Mouse (Mus musculus) natural killer cell, adult 2 months (primary cell): ENCODE measurements around the gene Prpsap2.
A peak's percentile ranks its signal among the peaks of the same experiment; 100 is the strongest.
"Not testable (repeated sequence)": the region's sequence is repeated elsewhere in the genome, so short reads cannot be mapped to it uniquely, and the experiment has no call there.

Source experiments
- DNase-seq, 2 experiments: peaks; one replicate each; pipeline ENCODE4 v3.0.0; 2022; ENCODE audit warnings: low spot score in 2 of 2

The Prpsap2 gene

GRCm38 (mm10) chr11:61761584-61762407, at the start of gene Prpsap2:
Gene Prpsap2 (minus strand): TSS chr11:61762088.
- DNase-seq, result peak; percentile 100

DNA sequence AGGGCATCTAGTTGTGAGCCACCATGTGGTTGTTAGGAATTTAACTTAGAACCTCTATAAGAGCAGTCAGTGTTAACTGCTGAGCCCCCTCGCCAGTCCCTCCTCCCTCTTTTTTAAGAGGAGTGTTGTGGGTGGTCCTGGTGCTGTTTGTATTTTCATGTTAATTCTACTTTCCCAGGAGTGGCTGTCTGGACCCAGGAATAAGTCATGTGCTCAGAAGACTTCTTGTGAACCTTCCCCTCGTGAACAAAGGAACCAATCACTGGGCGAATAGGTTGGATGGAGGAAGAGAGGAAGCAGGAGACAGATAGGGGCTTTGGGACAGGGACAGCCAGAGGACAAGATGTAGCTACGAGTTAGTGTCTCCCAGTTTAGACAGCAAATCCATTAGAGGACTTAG, 47.9 kb upstream of the Prpsap2 start:
- DNase-seq, result no peak

- no peak for DNase-seq
Observed at GRCm38 (mm10) chr11:61808551-61809117, 46.7 kb upstream of the Prpsap2 start.

DNA sequence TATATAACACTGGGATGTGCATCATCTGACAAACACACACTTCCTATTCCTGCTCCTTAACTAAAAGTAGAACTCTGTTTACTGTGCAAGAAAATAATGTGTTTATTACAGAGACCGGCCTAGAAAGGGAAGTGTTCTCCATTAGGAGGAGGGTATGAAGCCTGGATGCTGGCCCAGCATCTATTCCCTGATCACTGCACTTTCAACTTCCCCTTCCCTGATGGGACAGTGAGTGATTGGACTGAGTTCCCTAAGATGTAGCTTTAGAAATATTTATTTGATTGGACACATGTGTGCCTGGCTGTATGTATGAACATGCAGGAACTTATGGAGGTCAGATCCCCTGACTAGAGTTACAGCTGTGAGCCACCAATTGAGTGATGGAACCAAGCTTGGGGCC, 31.6 kb upstream of the Prpsap2 start:
- DNase-seq, result no peak

DNA sequence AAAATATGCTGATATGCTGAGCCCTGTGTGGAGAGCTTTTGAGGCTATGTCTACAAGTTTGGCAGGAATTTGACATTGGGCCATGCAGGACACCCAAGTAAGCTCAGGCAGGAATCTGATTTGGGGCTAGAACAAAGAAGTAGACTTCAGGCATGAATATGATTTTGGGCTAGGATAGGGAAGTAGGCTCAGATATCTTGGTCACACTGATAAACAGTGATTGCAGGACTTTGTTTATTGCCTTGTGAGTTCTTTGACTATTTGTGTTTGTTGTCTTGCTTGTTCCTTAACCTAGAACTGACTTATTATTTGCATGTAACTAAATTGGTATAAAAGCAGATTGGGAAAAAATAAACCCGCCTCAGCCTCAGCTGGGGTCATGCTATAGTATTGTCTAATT, 26.7 kb upstream of the Prpsap2 start:
- no peak for DNase-seq

- DNase-seq, result not testable (repeated sequence)
Observed at GRCm38 (mm10) chr11:61782526-61782925, 20.6 kb upstream of the Prpsap2 start.

DNA sequence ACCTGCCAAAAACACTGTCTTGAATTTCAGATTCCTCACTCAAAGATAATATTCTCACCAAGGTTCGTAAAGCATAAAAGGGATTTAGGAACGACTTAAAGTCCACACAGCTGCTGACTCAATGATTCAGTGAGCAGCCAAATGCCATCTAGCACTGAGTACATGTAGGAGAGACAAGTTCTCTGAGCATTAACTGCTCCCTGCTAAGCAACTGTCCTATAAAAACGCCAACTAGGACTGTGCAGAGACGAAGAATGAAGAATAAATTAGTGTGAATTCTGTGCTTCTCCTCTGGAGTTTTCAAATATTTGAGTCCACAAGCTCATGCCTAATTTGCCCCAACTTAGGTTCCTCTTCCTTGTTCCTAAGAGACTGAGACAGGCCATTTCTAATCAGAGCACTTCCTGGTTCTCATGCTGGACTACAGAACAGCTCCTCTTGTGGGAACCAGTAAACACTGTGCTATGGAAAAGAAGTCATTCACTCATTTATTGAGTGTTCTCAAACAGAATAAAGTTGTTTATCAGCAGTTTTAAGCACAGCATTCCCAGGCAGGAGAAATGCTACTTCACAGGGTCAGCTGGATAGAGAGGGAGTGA, 12.8 kb upstream of the Prpsap2 start:
- no peak for DNase-seq

GRCm38 (mm10) chr11:61760518-61760917, 1.4 kb downstream of the Prpsap2 start:
- DNase-seq, result peak; percentile 24 to 48

DNA sequence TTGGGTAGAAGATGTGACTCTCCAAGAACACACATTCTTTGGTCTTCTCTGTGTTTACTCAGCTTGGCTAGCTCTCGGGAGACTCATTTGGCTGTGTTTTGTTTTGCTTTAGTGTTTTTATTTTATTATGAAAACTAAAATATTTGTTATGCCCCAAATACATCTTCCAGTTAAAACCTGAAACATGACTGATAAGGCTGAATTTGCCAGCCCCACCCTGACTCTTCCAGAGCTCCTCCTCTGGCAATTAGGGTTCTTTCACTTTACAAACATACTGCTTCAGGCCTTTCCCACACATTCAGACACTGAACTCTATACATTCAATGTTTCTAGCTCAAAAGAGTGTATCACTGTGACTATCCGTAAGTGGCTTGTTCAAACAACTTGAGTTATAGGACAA, 4.7 kb downstream of the Prpsap2 start:
- no peak for DNase-seq

- DNase-seq, result no peak
Observed at GRCm38 (mm10) chr11:61751612-61752011, 10.3 kb downstream of the Prpsap2 start.

DNA sequence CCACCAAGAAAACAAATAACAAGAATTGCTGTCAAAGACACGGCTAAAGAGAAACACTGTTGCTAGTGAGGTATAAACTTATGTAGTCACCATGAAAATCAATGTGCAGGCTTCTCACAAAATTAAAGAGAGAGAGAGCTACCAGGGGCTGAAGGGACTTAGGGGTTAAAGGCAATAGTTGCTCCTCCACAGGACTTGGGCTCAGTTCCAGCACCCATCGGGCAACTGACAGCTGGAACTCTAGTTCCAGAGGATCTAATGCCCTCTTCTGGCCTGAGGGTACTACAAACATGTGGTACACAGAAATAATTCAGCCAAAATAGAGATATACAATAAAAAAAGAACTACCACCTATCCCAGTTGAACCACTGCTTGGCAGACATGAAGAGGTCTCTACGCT, 14.7 kb downstream of the Prpsap2 start:
- no peak for DNase-seq

DNA sequence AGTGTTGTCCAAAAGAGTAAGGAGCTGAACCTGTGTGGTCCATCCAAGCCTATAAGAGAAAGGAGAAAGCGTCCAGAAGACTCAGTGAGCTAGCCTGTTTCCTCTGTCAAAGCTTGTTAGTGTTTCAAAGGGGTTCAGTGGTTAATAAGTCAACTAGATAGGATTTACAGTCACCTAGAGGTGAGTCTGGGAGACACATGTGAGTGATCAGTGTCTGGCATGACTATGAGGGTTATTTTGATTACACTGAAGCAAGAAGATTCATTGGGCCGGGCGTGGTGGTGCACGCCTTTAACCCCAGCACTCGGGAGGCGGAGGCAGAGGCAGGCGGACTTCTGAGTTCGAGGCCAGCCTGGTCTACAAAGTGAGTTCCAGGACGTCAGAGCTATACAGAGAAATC, 16.1 kb downstream of the Prpsap2 start:
- no peak for DNase-seq

DNA sequence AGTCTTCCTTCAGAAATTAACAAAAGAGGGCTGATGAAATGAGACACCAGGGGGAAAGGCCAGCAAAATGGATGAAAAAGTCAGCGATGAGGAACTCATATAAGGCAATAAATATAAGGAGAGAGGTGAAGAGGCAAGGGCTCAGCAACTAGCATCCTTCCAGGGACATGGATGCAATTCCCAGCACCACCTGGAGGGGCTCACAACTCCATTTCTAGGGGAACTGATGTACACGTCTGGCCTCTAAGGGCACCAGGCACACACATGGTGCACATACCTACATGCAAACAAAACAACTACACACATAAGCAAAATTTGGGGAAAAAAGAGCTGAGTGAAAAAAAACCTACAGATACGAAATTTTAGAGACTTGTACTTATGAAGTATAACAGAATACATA, 17.4 kb downstream of the Prpsap2 start:
- no peak for DNase-seq

DNA sequence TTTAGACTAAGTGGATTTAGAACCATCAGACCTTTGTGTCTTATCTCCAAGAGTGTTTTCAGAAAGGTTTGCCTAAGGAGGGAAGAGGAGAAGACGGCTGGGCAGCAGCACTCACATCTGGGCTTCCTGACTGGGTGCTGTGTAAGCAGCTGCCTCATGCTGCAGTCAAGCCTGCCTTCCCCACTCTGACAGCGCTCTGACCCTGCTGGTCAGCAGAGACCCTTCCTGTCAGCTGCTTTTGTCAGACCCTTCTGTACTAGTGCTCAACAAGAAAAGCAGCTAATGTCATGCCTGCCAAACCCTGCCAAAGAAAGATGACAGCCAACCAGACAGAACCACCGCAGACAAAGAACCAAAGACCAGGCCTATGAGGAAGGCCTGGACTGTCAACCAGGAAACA, 18.1 kb downstream of the Prpsap2 start:
- DNase-seq, result no peak

DNA sequence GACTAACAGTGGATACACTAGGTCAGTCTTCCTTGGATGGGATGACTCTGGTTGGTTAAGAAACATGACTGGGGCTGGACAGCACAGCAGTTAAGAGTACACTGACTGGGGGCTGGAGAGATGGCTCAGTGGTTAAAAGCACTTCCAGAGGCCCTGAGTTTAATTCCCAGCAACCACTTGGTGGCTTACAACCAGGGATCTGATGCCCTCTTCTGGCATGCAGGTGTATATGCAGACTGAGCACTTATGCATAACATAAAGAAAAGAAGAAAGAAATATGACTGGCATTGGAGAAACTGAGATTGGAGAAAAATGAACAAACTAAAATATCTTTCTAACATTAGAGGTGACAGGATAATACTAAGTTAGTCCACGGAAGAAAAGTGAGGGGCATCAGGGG, 21.4 kb downstream of the Prpsap2 start:
- no peak for DNase-seq

GRCm38 (mm10) chr11:61737290-61737689, 24.6 kb downstream of the Prpsap2 start:
- no peak for DNase-seq

GRCm38 (mm10) chr11:61732672-61733071, 29.2 kb downstream of the Prpsap2 start:
- no peak for DNase-seq

GRCm38 (mm10) chr11:61728037-61728436, 33.9 kb downstream of the Prpsap2 start:
- DNase-seq, result no peak

DNA sequence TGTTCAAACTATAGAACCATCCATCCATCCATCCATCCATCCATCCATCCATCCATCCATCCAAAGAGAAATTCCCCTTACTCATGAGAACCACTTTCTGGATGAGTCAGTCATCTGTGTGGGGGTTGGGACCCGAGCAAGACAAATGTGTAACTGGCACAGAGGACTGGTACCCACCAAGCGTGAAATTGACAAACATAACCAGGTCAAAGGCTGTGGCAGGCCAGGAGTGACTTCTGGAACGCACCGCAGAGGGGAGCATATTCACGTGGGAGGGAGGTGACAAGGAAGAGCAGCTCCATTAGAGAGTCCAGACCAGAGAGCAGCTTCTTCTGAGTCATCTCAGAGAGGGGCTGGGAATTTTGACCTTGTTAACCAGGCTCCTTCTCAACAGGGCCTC, 39.8 kb downstream of the Prpsap2 start:
- no peak for DNase-seq

- DNase-seq, result no peak
Observed at GRCm38 (mm10) chr11:61720636-61721035, 41.3 kb downstream of the Prpsap2 start, which contains the start of gene Slc5a10. Gene Slc5a10 (minus strand): TSS chr11:61720826.

GRCm38 (mm10) chr11:61719826-61720225, 42.1 kb downstream of the Prpsap2 start:
- no peak for DNase-seq

GRCm38 (mm10) chr11:61719387-61719786, 42.5 kb downstream of the Prpsap2 start:
- no peak for DNase-seq

DNA sequence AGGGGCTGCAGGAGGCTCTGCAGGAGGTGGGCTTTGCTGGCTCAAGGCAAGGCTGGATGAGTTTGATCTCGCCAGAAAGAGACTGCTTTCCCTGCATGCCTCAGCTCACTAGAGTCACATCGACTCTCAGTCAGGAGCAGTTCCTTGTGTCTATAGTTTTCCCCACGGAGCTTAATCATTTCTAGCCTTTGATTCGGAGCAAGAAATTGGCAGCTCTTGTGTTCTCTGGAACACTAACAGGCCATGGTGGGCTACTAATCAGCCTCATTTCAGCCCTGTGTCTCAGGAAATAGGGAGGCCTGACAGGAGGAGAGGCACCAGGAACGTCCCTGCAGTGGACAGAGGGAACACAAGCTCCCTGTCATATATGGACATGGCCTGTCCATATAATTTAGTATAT, 43.9 kb downstream of the Prpsap2 start:
- no peak for DNase-seq
